In genomic region chr9:106476002-106476923, GRCm38 (mm10) we compare ENCODE assay signal across 9 mouse cellular contexts. TPM values are rescaled to one million over a fixed set of nuclear protein-coding genes. Genes with fewer than 3 reads are reported as not detected.
DNase-seq lines count a peak whose midpoint lies in the region; ATAC-seq and TF ChIP-seq lines count a peak whose summit lies in the region.
"Had no signal": no experiment of that assay in that cellular context is flagged by ENCODE, and none has a peak within 500 bp of the region (broad histone marks: within the 10 kb centered on the region; RNA-seq: fewer than 3 reads in every experiment).

No protein-coding gene starts in this region.

- WGBS in heart, embryonic 13.5 days, result 21% methylated on average over 16 of the region's 16 CpGs
- WGBS in kidney, embryonic 15.5 days, result 22% methylated on average over 16 of the region's 16 CpGs

- no peaks in the 10 kb centered on the region for H3K9me3 ChIP-seq in MEL (replicated peaks; ENCODE audit: insufficient read depth, low read length)
- H3K9me3 ChIP-seq in heart, embryonic 13.5 days, result no peaks in the 10 kb centered on the region
- no peaks in the 10 kb centered on the region for H3K9me3 ChIP-seq in kidney, embryonic 15.5 days (replicated peaks)

- peaks cover 27% of the 10 kb centered on the region for H3K79me2 ChIP-seq in MEL (ENCODE audit: control insufficient read depth, insufficient read depth, low read length, poor library complexity)

- no peaks in the 10 kb centered on the region for H3K27me3 ChIP-seq in MEL (ENCODE audit: control insufficient read depth in 1 of 2, insufficient read depth in 2 of 2, low read length in 2 of 2)
- peaks cover 5% of the 10 kb centered on the region; the same call in 1 of the 2 replicates for H3K27me3 ChIP-seq in heart, embryonic 13.5 days (replicated peaks)
- H3K27me3 ChIP-seq in kidney, embryonic 15.5 days, result no peaks in the 10 kb centered on the region

- no peak; a peak in 1 of 4 replicates for TF ChIP-seq POLR2A in MEL (IDR thresholded peaks at IDR 0.05; ENCODE audit: control insufficient read depth in 1 of 2, insufficient read depth in 1 of 2, low read depth in 1 of 2, low read length in 2 of 2, poor library complexity in 1 of 2)

- TF ChIP-seq EP300 in MEL (IDR thresholded peaks at IDR 0.05; ENCODE audit: low read depth in 1 of 2, low read length in 2 of 2), result no peak

- peak; percentile 75 to 77 for DNase-seq in B cell, adult 2 months
- peak; percentile 86 for DNase-seq in MEL (ENCODE audit: low read depth, low spot score)
- peak; percentile 91 for DNase-seq in fibroblast of lung, adult 2 months (ENCODE audit: low read depth)
- DNase-seq in lung, postnatal 4 days, result peak; percentile 80 to 83
- peak; percentile 37 to 52 for DNase-seq in spleen, postnatal 14 days (ENCODE audit: low spot score in 2 of 2)

- peak overlapping the region; percentile 64 for H3K4me2 ChIP-seq in heart, embryonic 13.5 days
- peak overlapping the region; percentile 86 for H3K4me2 ChIP-seq in kidney, embryonic 15.5 days

- ATAC-seq in heart, embryonic 13.5 days (ENCODE audit: extremely low read depth, insufficient number of reproducible peaks, low FRiP score, low TSS enrichment), result peak; percentile 5; the same call in 1 of the 2 replicates
- peak; percentile 41 for ATAC-seq in kidney, embryonic 15.5 days (replicated peaks; ENCODE audit: low FRiP score)
- ATAC-seq in monocyte, adult 5-6 weeks (replicated peaks; ENCODE audit: insufficient number of reproducible peaks, low FRiP score, low TSS enrichment, poor library complexity, severe bottlenecking), result no peak; the same call in 1 of the 2 replicates

- H3K27ac ChIP-seq in MEL (ENCODE audit: control insufficient read depth, low read depth, low read length), result peak overlapping the region; percentile 13; the same call in 1 of the 2 replicates
- H3K27ac ChIP-seq in heart, embryonic 13.5 days (replicated peaks), result peak overlapping the region; percentile 70
- peak overlapping the region; percentile 83 for H3K27ac ChIP-seq in kidney, embryonic 15.5 days

- H3K9ac ChIP-seq in MEL (ENCODE audit: control insufficient read depth, low read depth, low read length, poor library complexity, severe bottlenecking), result peak overlapping the region; percentile 58
- H3K9ac ChIP-seq in heart, embryonic 13.5 days, result peak overlapping the region; percentile 76
- 0 out of 2 replicates have a peak overlapping the region, but pooled peaks have one; percentile 18 for H3K9ac ChIP-seq in kidney, embryonic 15.5 days

- H3K4me1 ChIP-seq in MEL (ENCODE audit: control insufficient read depth in 1 of 2, insufficient read depth in 2 of 2, low read length in 2 of 2), result peaks cover 0 to 11% of the 10 kb centered on the region in 2 experiments; a peak in 3 of 4 replicates
- peaks cover 51% of the 10 kb centered on the region for H3K4me1 ChIP-seq in heart, embryonic 13.5 days
- peaks cover 61% of the 10 kb centered on the region for H3K4me1 ChIP-seq in kidney, embryonic 15.5 days

- H3K36me3 ChIP-seq in MEL (ENCODE audit: control insufficient read depth in 1 of 2, insufficient read depth in 2 of 2, low read length in 2 of 2), result peaks cover 0 to 3% of the 10 kb centered on the region in 2 experiments; a peak in 3 of 4 replicates
- peaks cover 14% of the 10 kb centered on the region for H3K36me3 ChIP-seq in heart, embryonic 13.5 days
- peaks cover 11% of the 10 kb centered on the region for H3K36me3 ChIP-seq in kidney, embryonic 15.5 days

- H3K4me3 ChIP-seq in MEL (ENCODE audit: control insufficient read depth in 1 of 2, insufficient read depth in 1 of 2, low read depth in 2 of 2, low read length in 2 of 2), result peak overlapping the region; percentile 64 to 97
- peak overlapping the region; percentile 32 for H3K4me3 ChIP-seq in heart, embryonic 13.5 days
- H3K4me3 ChIP-seq in kidney, embryonic 15.5 days (replicated peaks), result peak overlapping the region; percentile 76

- no peak for TF ChIP-seq CTCF in MEL (IDR thresholded peaks at IDR 0.05 in 2 of 3, conservative IDR thresholded peaks at IDR 0.05 in 1 of 3; ENCODE audit: control insufficient read depth in 1 of 3, insufficient read depth in 1 of 3, low read depth in 2 of 3, low read length in 3 of 3, poor library complexity in 1 of 3, severe bottlenecking in 1 of 3)

- TF ChIP-seq RAD21 in MEL (IDR thresholded peaks at IDR 0.05; ENCODE audit: low read depth, low read length), result no peak

TF ChIP-seq in MEL, 35 proteins besides CTCF, POLR2A, EP300 and RAD21:
- TF ChIP-seq USF1 (IDR thresholded peaks at IDR 0.05; ENCODE audit: low read depth, low read length) (0 out of 2 replicates have a peak, but pooled peaks have one; percentile 12), BHLHE40 (IDR thresholded peaks at IDR 0.05; ENCODE audit: borderline replicate concordance, low read depth, low read length) (peak; percentile 37; the same call in 1 of the 2 replicates), MAZ (IDR thresholded peaks at IDR 0.05; ENCODE audit: low read depth, low read length) (0 out of 2 replicates have a peak, but pooled peaks have one; percentile 40), ZC3H11A (IDR thresholded peaks at IDR 0.05; ENCODE audit: low read depth, low read length) (no peak), TBP (IDR thresholded peaks at IDR 0.05; ENCODE audit: low read depth, low read length) (peak; percentile 18; the same call in 1 of the 2 replicates), RCOR1 (IDR thresholded peaks at IDR 0.05; ENCODE audit: low read depth, low read length) (no peak), NELFE (IDR thresholded peaks at IDR 0.05; ENCODE audit: low read depth, low read length) (peak; percentile 34; the same call in 1 of the 2 replicates), MXI1 (IDR thresholded peaks at IDR 0.05; ENCODE audit: low read depth, low read length) (peak; percentile 66), CHD1 (IDR thresholded peaks at IDR 0.05; ENCODE audit: low read depth, low read length) (0 out of 2 replicates have a peak, but pooled peaks have one; percentile 69), SIN3A (IDR thresholded peaks at IDR 0.05; ENCODE audit: low read length) (peak; percentile 79), ZNF384 (IDR thresholded peaks at IDR 0.05; ENCODE audit: low read depth, low read length) (no peak)

RNA-seq across cellular contexts. Expression of gene Parp3, which starts 0.5 kb away (rescaled TPM):
- total RNA-seq in MEL (2012; rRNA removed), result 1.4 and 2.2 TPM in 2 replicates
- polyA plus RNA-seq in MEL (2012; ENCODE audit: insufficient read depth in 1 of 2, insufficient read length in 2 of 2, low read depth in 1 of 2, low replicate concordance in 2 of 2, missing spikeins in 1 of 2), result 1 to 10 TPM in 1 of 2 experiments, not detected in 1; 5.0 TPM
- polyA plus RNA-seq in heart, embryonic 13.5 days (2015; fragmentation: Nextera tagmentation; extraction: Ambion mirVana), result 1.2 and 1.6 TPM in 2 replicates
- 2.8 and 4.3 TPM in 2 replicates for polyA plus RNA-seq in kidney, embryonic 15.5 days (2015; fragmentation: Nextera tagmentation; extraction: Ambion mirVana)
- 40.5 to 57.0 TPM (median 45.9 TPM) in 3 replicates for total RNA-seq in monocyte, adult 5-6 weeks (2017)

RNA-seq across cellular contexts. Expression of gene Rrp9, which starts 0.5 kb away (rescaled TPM):
- 226 and 315 TPM in 2 replicates for total RNA-seq in MEL (2012; rRNA removed)
- polyA plus RNA-seq in MEL (2012; ENCODE audit: insufficient read depth in 1 of 2, insufficient read length in 2 of 2, low read depth in 1 of 2, low replicate concordance in 2 of 2, missing spikeins in 1 of 2), result 100 to 1,000 TPM in 1 of 2 experiments, not detected in 1; 395 TPM
- 29.2 and 29.7 TPM in 2 replicates for polyA plus RNA-seq in heart, embryonic 13.5 days (2015; fragmentation: Nextera tagmentation; extraction: Ambion mirVana)
- 52.8 and 54.3 TPM in 2 replicates for polyA plus RNA-seq in kidney, embryonic 15.5 days (2015; fragmentation: Nextera tagmentation; extraction: Ambion mirVana)
- 27.1 to 41.0 TPM (median 35.1 TPM) in 3 replicates for total RNA-seq in monocyte, adult 5-6 weeks (2017)

RNA-seq across cellular contexts. Expression of gene Gpr62, which starts 10.5 kb away (rescaled TPM):
- not detected in 2 replicates for total RNA-seq in MEL (2012; rRNA removed)
- under 1 TPM in 1 of 2 experiments, not detected in 1; 0.10 TPM for polyA plus RNA-seq in MEL (2012; ENCODE audit: insufficient read depth in 1 of 2, insufficient read length in 2 of 2, low read depth in 1 of 2, low replicate concordance in 2 of 2, missing spikeins in 1 of 2)
- 0.19 and 0.31 TPM in 2 replicates for polyA plus RNA-seq in heart, embryonic 13.5 days (2015; fragmentation: Nextera tagmentation; extraction: Ambion mirVana)
- 0.22 and 0.47 TPM in 2 replicates for polyA plus RNA-seq in kidney, embryonic 15.5 days (2015; fragmentation: Nextera tagmentation; extraction: Ambion mirVana)
- total RNA-seq in monocyte, adult 5-6 weeks (2017), result 0.48 TPM in 1 of 3 replicates, not detected in the others

RNA-seq across cellular contexts. Expression of gene Pcbp4, which starts 23.2 kb away (rescaled TPM):
- 7.7 and 9.2 TPM in 2 replicates for total RNA-seq in MEL (2012; rRNA removed)
- 10 to 100 TPM in 1 of 2 experiments, not detected in 1; 36.6 TPM for polyA plus RNA-seq in MEL (2012; ENCODE audit: insufficient read depth in 1 of 2, insufficient read length in 2 of 2, low read depth in 1 of 2, low replicate concordance in 2 of 2, missing spikeins in 1 of 2)
- 82.0 and 85.0 TPM in 2 replicates for polyA plus RNA-seq in heart, embryonic 13.5 days (2015; fragmentation: Nextera tagmentation; extraction: Ambion mirVana)
- 118 and 140 TPM in 2 replicates for polyA plus RNA-seq in kidney, embryonic 15.5 days (2015; fragmentation: Nextera tagmentation; extraction: Ambion mirVana)
- 1.2 to 9.7 TPM (median 2.7 TPM) in 3 replicates for total RNA-seq in monocyte, adult 5-6 weeks (2017)

RNA-seq across cellular contexts. Expression of gene Iqcf1, which starts 23.5 kb away (rescaled TPM):
- 0.39 TPM in 1 of 2 replicates, not detected in the other for total RNA-seq in MEL (2012; rRNA removed)
- polyA plus RNA-seq in MEL (2012; ENCODE audit: insufficient read depth in 1 of 2, insufficient read length in 2 of 2, low read depth in 1 of 2, low replicate concordance in 2 of 2, missing spikeins in 1 of 2), result under 1 TPM in 1 of 2 experiments, not detected in 1; 0.52 TPM
- not detected in 2 replicates for polyA plus RNA-seq in heart, embryonic 13.5 days (2015; fragmentation: Nextera tagmentation; extraction: Ambion mirVana)
- not detected in 2 replicates for polyA plus RNA-seq in kidney, embryonic 15.5 days (2015; fragmentation: Nextera tagmentation; extraction: Ambion mirVana)
- not detected in 3 replicates for total RNA-seq in monocyte, adult 5-6 weeks (2017)
- total RNA-seq: left cerebral cortex, postnatal 10 days had no signal

Comparison
In these comparisons a context has a peak if more than half of its experiments do, and no peak if none do; other contexts are left out.
1. H3K27ac ChIP-seq: peak in every context shown above with its lines; median percentile 83 in kidney, embryonic 15.5 days; 70 in heart, embryonic 13.5 days; 13 in MEL.
2. H3K9ac ChIP-seq: peak in every context shown above with its lines; median percentile 76 in heart, embryonic 13.5 days; 58 in MEL; 18 in kidney, embryonic 15.5 days.